Mouse (Mus musculus) T-helper 2 cell (primary cell): ENCODE measurements around the gene Ddx54.

ENCODE experiments used
- in situ Hi-C: fragments of 300-600 bp; cut with MboI, MseI; formaldehyde crosslinking; loops from one replicate; pipeline ENCODE4 v1.15.1; 2025; ENCODE audit warnings: high pct_unique_total_duplicates

The Ddx54 gene

DNA sequence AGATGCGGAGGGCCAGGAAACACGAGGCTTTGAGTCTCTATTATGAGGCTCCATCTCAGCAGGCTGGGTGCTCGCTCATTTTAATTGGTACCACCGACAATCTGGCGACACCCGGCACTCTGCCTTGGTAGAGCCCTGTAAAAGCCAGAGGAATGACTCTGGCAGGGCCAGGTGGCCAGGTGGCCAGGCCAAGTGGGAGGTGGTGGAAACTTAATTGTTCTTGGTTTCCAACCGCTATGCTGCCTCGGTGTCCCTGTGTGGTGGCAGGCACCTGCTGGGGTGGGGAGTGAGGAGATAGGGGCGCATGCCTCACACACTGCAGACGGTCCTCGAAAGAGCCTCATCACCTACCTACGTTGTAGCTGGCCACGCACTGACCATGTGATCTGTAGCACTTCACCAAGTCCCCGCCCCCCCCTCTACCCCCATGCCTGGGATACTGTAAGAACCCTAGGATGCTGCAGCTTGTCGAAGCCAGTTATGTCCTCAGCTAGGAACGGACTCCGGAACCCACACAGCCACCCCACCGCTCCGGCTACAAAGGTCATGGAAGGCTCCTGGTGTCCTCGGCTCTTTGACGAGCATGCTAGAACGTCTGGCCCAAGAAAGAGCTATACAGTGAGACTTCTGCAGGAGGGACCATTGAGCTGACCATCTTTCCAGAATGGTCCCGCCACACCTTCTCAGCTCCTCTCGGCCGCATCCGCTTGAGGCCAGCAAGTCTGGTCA lies 32.5 kb upstream of the Ddx54 start:
- in situ Hi-C loops, result no loop called here

DNA sequence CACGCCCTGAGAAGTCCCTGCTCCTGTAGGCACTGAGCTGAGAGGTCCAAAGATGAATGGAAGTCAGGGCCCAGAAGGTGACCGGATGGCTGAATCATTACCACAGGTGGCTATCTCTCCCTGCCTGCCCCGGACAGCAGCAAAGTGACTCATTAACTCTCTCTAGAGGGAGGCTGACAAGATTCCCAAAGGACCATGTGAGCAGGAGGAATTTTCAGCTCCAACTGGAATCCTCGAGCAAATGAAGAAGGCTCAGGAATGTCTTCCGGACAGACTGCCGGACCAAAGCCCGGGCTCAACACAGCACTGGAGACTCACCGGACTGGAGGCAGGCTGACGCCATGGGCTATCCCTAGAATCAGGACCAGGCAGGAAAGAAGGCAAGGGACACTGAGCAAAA lies 30.5 kb upstream of the Ddx54 start:
- in situ Hi-C loops, result no loop called here

DNA sequence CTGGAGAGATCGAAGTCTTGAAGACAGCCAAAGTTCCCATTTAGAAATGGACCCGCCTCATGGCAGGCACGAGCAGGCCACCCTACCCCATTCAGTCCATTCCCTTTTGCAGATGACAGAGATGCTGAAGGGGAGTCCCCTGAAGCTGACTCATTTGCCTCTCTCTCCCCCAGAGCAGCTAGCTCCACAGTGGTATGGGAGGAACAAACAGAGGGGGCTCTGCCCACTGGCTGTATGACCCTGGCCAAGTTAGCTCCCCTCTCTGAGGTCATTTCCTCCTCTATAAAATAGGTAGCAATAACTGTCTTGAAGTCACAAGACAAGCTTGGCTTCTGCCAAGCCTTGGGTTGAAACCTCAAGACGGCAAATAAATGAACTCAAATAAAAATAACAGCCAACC lies 29.0 kb upstream of the Ddx54 start:
- in situ Hi-C loops, result no loop called here

DNA sequence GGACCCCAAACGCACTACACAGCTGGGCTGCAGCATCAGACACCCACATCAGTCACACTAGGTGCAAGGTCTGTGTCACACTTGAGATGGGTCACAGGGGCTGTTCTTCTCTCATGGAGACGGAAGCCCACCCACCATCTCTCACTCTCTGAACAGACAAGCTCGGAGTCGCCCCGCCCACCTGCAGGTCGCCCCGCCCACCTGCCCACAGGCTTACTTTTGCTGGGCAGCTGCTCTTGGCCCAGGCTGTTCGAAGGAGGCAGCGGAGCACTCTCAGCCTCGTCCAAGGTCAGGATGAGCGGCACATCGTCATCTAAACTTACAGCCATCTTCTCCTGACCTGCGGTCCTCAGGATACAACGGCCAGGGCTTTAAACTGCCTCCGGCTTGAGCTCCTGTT lies 27.6 kb upstream of the Ddx54 start:
- in situ Hi-C loops, result no loop called here

DNA sequence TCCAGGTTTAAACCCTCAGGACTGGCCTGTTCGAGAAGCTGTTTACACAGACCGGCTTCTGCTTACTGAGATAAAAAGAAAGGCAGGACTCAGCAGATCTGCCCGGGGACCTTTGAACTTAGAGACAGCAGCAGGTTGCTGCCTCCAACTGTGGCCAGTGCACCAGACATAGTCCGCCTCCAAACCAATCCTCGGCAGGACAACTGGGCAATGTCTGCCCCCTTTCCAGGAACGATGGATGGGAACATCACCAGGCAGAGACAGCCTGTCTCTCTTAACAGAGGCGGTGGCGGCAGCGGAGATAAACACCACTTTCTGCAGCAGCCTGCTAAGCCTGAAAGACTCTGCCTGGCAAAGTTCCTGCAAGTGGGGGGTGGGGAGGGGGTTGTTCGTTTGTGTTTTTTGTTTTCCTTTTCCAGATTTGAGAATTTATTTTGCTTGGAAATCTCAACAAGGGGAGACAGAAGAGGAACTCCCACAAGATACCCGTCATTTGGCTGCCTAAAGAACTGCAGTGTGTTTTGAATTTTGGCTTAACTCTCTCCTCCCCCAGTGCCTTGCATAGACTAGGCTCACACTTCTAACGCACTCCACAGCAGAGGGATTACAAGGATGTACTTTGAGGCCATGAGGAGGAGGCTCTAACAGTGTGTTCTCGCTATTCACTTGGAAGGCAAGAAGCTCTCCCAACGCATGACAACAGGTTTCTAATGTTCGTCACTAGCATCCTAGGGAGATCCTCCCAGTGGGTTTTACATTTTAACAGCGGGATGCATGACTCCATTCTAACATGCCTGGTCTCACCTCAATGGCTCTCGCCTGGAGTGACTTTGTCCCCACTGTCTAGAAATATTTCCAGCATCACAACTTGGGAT lies 25.6 kb upstream of the Ddx54 start:
- in situ Hi-C loops, result no loop called here

DNA sequence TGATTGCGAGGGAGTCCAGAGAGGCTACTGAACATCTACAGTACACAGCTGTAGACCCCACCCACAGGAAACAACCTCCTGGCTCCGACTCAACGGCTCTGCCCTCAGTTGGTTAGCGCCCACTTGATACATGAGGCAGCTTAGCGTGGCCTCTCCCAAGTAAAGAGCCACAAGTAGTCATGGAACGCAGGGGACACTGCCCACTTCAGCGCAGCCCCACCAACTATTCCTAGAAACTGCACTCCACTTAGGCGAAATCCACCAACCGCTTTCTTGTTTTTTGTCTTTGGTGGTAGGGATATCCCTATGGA lies 25.0 kb upstream of the Ddx54 start:
- in situ Hi-C loops, result no loop called here

DNA sequence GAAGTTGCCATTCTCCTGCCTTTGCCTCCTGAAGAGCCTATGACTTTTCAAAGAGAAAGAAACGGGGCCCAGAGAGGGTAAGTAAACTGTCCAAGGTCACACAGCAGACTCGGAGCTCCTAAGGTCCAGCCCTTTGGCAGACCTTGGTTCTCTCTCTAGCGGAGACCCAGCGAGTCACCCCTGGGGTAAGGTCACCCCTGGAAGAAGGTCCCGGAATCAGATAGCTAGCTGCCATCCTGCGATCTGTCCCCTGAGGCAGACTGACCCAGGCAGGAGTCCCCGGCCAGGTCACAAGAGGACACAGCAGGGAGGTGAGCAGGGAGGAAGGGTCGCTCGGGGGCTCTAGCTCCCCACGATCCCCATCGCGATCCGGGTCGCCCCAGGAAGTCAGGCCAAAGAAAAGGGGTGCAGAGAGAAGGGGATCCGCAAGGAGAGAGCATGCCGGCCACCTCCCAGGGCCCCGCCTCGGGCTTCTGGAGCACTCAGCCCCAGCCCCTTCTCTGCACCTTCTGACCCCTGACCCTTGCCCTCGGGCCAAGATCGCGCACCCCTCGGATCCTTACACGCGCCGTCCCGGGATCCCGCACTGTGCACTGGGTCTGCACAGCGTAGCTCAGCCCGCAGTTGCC lies 24.5 kb upstream of the Ddx54 start:
- in situ Hi-C loops, result no loop called here

DNA sequence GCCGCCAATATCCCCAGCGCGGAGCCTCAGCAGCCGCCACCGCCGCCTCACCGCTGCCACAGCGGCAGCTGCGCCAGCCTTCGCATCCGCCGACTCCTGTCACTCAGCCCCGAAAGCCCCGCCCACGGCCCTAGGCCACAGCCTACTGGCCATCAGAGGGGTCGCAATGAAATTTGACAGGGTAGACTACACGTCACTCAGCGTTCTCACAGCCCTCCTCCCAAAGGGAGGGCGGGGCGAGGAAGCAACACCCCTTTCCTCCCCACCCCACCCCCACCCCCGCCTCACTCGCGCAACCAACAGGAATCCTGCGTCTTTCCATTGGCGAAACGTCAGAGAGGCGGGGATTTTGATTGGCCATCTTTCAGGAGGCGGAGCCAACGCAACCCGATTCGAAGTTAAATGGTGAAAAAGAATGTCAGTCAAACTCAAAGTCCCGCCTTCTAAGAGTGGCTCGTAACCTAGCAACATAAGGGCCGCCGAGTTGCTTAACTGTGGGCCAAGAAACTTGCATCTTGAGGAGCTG lies 23.9 kb upstream of the Ddx54 start, which contains the start of the genes Tpcn1 and Iqcd:
Tpcn1 (minus strand) TSS at position 105 of the 526 bp plus-strand sequence.
Iqcd (plus strand) TSS at position 448 of the 526 bp plus-strand sequence.
- in situ Hi-C loops, result no loop called here

DNA sequence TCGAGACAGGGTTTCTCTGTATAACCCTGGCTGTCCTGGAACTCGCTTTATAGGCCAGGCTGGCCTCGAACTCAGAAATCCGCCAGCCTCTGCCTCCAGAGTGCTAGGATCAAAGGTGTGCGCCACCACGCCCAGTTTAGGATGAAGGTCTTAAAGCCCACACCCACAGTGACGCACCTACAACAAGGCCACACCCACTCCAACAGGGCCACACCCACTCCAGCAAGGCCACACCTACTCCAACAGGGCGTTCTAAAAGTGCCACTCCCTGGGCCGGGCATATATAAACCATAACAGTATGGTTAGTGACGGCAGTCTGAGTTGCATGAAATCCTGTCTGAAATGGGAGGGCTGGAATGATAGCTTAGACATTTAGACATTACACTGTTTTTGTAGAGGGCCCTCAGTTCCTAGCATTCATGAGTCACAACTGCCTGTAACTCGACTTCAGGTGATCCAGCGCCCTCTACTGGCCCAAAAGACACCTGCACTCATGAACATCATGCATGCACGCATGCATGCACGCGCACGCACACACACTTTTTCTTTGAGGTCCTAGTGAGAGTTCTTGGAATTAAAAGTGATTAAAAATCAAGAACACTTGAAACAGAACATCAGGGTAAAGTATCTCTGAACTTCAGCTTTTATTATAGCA lies 22.1 kb upstream of the Ddx54 start:
- in situ Hi-C loops, result no loop called here

DNA sequence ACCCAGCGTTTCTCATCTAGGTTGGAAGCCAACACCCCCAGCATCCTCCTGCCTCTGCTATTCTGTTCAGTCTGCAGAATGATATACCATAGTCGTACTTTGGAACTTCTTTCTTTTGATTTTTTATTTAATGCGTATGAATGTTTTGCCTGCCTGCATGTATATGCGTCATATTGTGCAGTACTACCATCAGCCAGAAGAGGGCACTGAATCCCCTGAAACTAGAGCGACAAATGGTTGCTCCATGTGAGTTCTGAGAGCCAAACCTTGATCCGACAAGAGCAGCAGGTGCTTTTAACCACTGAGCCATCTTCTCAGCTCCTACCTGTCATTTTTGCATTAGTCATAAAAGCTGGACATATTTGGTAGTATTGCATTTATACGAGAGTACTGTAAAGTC lies 20.4 kb upstream of the Ddx54 start:
- in situ Hi-C loops, result no loop called here

DNA sequence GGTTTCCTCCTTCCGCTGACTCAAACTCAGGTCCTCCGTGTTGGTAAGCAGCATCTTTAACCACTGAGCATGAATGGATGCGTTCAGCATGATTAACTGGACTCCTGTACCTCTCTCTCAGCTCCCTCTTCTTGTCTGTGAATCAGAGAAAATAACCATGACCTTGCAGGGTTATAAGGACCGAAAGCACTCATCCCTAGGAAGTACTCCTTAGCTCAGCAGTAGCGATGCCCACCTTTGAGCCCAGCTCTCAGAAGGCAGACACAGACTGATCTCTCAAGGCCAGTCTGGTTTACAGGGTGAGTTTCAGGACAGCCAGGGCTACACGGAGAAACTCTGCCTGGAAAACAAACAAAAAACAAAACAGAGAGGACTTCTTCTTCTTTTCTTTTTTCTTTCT lies 18.1 kb upstream of the Ddx54 start:
- in situ Hi-C loops, result no loop called here

DNA sequence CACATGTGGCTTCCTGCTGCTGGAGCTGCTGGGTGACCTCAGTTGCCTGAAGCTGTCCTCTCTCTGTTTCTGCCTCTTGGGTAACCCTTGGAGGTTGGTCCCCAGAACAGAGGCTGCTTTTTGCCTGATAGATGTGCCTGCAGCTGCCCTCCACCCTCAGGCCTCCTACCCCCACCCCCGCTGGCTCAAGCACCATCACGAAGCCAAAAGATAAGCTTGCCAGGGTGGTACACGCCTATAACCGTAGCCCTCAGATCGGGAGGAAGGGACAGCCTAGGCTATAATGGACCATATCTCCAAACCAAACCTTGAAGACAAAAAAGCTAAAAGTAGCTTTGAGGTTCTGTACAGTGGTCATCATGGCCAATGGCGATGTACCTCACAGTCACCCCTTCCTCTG lies 12.9 kb upstream of the Ddx54 start:
- in situ Hi-C loops, result no loop called here

DNA sequence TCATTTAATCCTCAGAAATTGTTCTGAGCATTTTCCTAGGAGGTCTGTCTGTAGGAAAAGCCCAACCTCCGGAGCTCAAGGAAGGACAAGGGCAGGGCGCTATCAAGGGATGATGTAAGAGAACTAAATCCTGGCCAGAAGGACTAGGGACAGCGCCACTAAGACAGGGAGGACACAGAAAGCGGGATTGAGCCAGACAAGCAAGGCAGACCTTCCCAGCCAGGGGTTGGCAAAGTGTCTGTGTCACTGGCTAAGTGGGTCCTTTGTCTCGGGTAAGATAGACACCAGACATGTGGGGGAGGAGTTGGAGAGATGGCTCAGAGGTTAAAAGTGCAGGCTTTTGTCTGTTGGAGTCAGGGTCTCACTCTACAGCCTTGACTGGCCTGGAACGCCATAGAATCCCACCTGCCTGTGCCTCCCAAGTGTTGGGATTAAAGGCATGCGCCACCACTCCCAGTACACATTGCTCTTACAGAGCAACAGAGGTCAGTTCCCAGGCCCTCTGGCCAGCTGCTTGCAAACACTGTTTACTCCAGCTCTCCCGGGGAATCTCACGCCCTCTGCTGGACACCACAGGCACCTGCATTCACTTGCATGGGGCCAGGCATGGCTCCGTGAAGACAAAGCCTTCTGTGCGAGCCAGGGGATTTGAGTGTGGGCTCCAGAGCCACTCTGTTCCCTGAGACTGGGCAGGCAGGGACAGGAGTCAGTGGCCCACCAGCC lies 11.4 kb upstream of the Ddx54 start:
- in situ Hi-C loops, result no loop called here

DNA sequence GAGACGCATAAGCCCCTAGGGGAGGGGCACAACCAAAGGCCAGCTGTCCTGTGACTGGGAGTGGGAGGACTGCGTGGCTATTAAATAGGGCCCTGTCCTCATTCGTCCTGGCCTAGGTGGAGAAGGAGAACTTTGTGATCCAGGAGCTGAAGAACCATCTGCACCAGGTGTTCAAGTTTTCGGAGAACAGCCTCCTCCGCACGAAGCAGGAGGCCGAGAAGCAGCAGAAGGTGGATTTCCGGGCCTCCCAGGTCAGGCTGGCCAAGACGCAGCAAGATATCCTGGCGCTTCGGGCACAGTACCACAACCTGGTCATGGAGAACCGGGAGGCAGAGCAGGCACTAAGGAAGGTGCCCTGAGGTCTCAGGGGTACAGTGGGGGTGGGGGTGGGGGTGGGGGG lies 10.3 kb upstream of the Ddx54 start:
- in situ Hi-C loops, result no loop called here

DNA sequence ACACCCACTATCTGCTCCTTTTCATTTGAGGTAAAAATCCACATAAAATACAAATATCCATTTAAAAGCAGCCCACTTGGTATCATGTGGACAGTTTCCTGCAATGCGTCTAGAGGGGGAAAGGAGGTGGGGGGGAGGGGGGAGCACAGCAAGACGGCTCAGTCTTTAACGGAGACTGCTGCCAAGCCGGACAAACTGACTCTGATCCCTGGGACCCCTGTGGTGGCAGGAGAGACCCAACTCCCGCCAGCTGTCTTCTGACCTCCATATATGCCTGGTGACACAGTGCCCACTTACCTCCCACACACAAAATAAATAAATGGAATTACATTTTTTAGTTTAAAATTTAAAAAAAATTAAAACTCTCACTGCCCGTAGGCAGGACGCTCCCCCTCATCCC lies 9.0 kb upstream of the Ddx54 start:
- in situ Hi-C loops, result no loop called here

DNA sequence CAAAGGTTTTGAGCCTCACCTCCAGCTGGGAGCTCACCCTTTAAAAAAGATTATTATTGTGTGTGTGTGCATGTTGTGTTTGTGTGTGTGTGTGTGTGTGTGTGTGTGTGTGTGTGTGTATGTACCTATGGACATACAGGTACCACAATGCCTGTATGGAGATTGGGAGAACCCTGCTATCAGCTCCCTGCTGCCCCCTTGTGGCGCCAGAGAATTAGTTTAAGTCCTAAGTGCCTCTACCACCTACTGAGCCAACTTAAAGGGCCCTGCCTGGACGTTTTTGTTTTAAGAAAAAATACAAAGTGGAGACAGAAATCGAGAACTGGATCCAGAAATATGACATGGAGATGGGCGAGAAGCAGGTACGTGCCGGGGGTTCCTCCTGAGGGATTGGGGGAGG lies 7.7 kb upstream of the Ddx54 start:
- in situ Hi-C loops, result loop anchor here (5.0 kb wide), 1 partner anchor 88 kb away; no protein-coding TSS in a partner anchor

DNA sequence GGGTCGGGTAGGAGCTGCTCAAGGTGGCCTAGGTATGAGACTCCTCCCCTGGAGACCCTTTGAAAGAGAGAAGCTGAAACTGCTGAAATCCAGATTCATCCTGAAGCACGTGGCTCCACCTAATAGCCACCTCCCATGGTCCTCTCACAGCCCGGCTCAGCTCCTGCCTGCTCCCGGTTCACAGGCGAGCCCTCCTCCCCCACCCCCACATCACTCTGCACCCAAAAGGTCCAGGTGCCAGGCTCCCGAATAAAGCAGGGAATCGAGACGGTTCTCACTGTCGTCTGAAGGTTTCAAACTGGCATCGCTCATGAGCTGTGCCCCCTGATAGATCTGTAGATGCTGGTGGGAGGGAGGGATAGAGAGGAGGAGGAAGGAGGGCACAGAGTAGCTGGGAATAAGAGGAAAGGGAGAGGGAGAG lies 7.3 kb upstream of the Ddx54 start:
- in situ Hi-C loops, result loop anchor here (5.0 kb wide), 1 partner anchor 88 kb away; no protein-coding TSS in a partner anchor

DNA sequence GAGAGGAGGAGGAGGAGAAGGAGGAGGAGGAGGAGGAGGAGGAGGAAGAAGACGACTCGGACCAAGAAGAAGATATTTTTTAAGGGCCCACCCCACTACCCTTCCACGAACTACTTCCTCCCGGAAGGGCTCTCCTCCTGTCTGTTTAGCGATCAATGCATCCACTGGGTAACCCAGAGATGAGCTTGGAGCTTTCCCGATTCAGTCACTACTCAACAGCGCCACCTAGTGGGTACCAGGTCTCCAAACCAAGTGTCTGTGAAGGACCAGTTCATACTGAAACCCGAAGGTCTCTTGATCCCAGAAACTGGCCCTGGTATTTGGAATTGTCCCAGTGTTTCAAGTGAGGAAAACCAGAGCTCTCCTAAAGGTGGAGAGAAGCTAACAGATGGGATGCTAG lies 6.9 kb upstream of the Ddx54 start:
- in situ Hi-C loops, result loop anchor here (5.0 kb wide), 1 partner anchor 88 kb away; no protein-coding TSS in a partner anchor

DNA sequence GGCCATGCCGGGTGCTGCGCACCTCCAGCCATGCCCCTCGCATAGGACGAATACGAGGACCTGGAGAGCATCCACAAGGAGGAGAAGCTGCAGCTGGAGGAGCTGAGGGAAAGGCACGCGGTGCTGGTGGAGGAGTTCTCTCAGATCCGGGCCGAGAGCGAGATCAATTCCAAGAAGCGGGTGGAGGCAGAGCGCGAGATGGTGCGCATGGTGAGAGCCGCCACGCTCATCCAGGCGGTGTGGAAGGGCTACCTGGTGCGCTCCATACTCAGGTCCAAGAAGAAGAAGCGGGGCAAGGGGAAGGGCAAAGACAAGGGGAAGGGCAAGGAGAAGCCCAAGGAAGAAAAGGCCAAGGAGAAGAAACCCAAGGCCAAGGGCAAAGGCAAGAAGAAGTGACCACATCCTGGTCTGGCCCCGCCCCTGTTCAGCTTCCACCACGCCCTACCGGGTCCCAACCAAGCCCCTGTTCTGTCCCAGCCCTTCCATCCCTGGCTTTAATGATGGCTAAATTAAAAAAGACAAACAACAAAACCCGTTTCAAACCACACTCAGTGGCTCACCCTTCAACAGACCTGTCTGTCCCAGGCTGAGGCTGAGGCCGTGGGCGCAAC lies 5.8 kb upstream of the Ddx54 start:
- in situ Hi-C loops, result loop anchor here (5.0 kb wide), 1 partner anchor 89 kb away; no protein-coding TSS in a partner anchor

DNA sequence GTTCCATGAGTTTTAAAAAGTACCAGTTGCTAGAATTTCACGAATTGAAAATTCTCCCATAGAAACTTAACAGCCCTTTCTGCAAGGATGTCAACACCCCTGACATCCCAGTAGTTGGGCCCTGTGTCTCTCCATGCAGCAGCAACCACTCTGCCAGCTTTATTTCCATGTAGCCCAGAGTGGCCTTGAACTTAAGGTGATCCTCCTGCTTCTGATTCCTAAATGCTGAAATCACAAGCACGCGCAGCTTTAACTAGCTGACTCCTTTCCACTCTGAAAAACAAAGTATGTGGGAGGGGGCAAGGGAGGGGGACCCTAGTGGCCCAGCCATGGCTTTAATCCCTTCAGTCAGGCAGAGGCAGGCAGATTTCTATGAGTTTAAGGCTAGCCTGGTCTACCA lies 5.2 kb upstream of the Ddx54 start:
- in situ Hi-C loops, result loop anchor here (5.0 kb wide), 1 partner anchor 90 kb away; no protein-coding TSS in a partner anchor
